Mouse (Mus musculus) ovary, postnatal 10 days (tissue): ENCODE results near the gene Ythdf1.

ENCODE experiments used
- DNase-seq: peaks from one replicate; pipeline ENCODE4 v3.0.0; 2022; ENCODE audit warnings: low spot score

Gene Ythdf1

DNA sequence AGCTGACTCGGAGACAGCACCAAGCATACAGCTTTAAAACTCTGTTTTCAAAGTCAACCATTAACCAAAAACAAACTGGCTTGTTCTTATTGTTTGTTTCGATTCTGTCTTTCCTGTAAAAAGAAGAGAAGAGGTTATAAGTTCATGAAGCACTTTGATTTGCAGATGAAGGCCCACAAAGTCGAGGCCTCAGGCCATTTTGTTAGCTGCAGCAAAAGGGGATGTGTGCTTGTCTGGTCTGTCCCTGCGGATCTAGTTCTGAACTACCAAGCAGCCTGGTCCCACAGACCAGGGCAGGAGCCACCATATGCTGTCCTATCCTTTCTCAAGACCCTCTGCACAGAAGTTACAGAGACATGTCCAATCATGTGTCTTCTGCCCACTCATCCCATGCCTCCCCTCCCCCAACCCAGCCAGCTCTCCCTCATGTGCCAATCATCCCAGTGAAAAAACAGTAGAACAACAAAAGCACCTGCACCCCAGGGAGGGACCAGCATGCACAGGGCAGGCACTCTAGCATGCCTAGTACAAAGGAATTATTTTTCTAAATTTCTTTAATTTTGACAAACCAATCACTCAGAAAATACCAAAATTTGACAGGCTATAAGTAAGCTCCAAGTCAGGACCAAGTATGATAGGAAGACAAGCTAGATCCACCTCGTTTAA, 15.1 kb downstream of the Ythdf1 start:
- no peak for DNase-seq

DNA sequence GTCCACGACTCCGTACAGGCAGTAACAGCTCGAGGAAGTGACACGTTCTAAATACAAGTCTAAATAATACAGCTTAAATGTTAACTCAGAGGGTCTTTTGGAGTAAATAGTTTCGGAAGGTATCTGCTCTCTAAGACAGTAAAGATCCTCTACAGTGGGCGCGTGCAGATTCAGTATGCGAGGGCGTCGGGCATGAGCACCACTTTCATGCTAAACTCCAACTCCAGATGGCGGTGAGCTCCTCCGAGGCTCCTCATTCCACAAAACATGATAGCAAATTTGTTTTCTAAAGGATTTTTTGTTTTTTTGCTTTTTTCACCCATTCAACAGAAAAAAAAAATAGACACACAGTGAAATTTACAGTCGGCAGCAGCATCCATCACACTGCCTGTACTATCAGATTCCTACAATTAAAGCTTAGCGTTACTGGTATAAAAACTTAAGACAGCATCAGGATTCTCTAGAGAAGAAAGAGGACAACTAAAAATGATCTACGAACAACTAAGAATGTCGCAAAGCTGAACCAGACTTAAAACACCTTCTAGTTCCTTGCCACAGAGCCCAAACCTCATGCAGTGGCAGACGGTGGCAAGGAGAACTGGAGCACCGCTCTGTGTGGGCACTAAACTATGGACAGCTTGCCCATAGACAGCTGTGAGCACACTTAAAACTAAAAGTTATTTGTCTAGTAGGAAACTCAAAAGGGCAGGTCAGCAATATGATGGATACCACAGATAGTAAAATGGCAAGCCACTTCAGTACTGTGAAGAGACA, 16.1 kb downstream of the Ythdf1 start:
- DNase-seq: no peak

DNA sequence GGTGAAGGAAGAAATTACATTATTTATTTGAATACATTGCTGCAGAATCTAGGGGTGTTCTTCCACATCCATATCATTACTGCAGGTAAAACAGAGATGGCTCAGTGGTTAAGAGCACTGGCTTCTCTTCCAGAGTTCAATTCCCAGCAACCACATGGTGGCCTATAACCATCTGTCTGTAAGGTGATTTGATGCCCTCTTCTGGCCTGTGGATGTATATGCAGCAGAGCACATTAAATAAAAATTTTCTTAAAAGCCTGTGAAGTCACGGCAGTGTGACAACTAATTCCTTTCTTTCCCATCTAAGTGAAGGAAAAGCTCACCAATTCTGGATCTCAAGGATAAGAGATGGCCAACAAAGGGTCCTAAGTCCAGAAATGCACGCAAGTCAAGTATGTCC, 18.7 kb downstream of the Ythdf1 start:
- no peak for DNase-seq

DNA sequence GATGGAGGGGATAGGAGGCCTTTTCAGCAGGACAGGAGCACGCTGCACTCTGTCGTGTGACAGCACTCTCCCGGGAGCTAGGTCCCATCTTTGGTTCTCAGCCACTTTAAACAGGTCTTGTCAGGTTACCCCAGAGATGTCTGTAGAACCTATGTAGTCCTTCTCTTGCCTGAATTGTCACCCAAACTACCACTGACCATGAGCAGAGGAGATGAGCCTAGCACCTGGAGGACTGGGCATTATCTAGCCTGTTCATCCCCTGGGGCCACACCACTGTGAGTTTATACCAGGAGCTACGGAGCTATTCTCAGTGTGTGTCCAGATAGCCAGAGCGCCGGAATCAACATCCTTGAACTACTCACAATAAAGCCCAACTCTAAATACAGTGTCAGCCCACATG, 22.9 kb downstream of the Ythdf1 start:
- DNase-seq: no peak

DNA sequence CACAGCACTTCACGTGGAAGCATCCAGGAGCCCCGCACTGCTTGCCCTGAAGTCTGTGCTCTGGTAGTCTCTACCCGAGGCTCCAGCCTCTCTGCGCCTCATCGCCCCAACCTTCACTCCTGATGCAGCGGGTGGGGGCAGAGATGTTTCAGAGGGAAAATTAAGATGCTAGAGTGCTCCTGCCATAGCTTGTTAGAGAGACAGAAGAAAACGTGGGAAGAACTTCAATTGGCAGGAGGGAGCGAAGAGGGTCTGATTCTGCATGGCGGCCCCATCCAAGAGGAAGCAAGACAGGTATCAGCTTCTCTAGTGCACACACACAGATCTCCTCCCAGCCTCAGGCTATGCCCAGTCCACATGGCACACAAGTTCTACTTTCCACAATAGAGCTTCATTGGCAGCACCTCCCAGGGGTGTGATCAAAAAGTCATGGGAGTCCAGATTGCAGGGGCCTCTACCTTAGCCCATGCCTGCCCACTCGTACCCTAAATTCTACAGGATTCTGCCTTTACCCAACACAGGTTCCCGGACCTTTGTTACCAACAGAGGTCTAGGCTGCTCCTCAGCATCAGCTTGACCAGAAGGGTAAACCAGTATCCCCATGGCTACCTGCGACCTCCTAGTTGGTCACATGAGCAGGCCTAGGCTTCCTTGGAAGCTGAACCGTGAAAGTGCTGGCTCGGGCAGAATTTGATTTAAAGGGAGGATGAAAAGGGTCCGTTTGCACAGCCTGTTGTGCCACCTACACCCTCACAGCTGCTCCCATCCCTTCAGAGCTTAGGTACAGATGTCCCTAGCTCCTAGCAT, 23.7 kb downstream of the Ythdf1 start:
- DNase-seq: no peak

DNA sequence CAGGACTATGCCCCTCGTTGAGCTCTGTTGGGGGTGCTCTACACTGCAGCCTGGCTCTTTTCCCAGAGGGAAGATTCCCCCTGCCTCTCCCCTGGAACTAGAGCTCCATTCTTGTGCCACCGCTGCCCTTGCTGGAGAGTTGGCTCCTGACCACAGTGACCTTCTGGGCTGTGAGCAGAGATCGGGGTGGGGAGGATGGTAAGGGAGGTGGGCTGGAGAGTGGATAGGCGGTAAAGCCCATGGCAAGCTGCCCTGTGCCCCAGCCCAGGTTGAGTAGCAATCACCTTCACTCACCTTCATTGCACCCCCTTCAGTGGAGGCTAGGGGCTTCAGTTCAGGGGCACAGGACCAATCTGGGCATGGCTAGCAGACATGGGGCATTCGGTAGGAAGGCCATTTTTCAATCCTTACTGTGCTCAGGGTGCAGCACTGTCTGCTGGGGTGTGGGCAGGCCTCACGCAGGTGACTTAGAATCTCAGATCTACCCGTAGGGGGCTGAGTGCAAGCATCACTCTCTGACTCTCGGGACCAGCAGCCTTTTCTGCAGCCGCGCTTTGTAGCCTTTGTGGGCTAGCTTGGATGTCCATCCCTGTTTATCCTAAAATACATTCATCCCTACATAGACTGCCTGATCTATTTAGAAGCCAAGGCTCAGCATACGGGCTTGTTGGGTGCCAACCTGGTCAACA, 24.8 kb downstream of the Ythdf1 start:
- DNase-seq: no peak

DNA sequence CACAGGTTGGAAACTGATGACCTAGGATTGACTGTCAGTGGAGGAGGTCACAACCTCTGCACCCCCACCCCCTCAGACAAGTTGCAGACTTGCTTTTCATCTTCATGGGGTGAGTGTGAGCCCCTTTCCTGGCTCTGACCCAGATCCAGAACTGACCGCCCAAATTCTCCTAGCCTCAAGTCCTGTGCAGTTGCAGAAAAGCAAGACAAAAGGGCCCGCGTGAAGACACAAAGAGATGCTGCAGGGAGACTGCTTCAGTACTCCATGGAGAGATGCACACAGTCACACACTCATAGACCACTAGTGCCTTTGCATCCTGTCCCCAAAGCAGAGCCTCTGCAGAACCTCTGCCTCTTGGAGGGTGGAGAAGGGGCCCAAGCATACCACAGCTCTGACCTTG, 25.4 kb downstream of the Ythdf1 start:
- no peak for DNase-seq

DNA sequence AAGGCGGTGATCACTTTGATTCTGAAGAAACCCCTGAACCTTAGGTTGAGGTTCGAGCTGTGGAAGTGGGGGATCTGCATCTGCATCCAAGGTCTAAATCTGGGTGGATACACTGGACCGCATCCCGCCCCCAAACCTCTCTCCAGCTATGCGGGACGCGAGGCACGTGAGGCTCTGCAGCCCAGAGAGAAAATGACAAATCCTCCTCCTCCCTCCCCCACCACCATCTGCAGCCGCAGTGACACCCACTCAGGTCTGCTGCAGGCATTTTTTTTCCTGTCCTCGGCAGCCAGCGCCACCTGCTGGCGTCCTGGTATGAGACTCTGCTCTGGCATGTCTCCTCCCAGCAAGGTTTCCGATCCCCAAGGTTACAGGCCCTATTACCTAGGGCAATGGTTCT, 26.0 kb downstream of the Ythdf1 start:
- no peak for DNase-seq

DNA sequence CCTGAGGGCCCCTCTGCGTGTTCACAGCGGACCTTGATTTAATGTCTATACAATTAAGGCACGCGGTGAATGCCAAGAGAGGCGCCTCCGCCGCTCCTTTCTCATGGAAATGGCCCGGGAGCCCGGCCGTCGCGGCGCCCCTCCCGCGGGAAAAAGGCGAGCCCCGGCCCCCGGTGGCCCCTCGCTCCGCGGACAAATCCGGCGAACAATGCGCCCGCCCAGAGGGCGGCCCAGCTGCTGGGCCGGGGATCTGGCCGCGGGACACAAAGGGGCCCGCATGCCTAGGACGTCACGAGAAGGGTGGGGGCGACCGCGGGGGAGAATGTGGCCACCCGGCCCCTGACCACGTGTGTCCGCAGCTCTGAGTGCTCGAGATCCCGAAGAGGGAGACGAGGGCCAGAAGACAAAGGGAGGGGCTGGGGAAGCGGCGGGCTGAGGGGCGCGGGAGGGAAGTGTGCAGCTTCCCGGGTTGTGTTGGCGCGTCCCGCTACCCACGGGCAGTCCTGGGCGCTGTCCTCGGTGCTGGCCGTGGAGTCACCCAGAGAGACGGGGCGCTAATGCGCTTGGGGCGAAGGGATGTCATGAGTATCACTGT, 26.6 kb downstream of the Ythdf1 start:
- no peak for DNase-seq

DNA sequence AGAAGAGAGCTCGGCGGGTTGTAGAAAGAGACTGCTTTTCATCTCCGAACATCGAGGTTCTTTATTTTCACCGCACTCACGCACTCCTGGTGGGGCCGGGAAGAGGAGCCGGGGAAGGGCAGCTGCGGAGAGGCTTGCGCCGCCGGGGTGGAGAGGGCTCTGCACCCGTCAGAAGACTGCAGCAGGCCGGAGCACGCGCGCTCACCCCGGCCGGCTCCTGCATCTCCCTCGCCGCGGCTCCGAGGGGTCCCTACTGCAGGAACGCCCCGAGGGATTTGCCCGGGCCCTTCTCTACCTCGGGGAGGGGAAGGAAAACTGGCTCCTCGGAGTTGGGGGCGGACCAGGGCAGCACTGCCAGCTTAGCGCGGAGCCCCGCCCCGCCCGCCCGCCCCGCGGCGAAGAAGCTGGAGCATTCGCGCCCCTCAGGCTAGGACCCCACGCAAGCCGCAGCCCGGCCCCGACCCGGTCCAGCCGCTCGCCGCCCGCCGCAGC, 27.2 kb downstream of the Ythdf1 start:
- DNase-seq: no peak

DNA sequence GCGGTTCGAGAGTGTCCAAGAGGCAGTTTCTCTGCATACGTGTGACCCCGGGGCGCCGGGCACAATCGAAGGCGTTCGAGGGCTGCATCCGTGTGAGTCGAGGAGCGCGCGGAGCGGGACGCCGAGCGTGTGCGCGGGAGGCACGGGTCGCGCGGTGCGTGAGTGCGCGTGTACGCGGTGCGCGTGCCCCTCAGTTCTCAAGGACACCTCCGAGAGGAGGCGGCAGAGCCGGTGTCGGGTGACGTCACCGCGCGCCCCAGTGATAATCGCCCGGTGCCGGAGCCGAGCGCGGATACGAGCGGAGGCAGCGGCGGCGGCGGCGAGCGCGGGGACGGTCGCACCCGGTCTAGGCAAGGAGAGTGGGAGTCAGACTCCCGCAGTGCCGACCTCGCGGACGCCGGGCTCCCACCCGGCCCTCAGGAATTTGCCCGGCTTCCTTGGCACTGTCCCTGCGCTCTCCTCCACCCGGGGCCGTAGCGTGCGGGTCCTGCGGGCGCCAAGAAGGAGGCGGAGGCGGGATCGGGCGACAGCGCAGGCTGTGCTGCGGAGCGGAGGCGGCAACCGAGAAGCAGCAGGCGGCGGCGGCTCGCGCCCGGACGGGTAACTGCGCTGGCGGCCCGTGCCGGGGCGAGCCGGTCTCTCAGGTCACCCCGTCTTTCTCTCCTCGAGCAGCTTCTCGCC, 27.8 kb downstream of the Ythdf1 start:
- DNase-seq: no peak

DNA sequence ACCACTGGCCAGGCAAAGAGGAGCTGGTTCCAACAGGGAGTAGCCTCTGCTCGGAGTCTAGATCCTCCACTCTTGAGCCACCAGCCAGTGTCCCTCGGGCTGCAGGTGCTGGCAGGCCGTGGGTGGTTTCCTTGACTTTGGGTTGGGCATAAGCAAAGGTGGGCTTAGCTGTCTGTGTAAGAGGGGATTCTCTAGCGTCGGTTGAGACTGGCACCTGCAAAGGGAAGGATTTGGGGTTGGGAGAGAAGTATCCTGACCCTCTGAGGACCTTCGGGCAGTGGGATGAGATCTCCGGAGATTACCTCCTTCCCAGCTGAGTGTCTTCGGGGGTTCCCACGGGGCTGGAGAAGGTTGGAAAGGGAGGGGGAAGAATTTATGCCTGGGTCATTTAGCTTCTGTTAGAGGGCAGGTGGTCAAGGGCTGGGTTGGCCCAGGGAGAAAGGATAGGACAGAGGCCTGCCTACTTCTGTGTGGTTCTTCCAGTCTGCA, 28.9 kb downstream of the Ythdf1 start:
- no peak for DNase-seq

DNA sequence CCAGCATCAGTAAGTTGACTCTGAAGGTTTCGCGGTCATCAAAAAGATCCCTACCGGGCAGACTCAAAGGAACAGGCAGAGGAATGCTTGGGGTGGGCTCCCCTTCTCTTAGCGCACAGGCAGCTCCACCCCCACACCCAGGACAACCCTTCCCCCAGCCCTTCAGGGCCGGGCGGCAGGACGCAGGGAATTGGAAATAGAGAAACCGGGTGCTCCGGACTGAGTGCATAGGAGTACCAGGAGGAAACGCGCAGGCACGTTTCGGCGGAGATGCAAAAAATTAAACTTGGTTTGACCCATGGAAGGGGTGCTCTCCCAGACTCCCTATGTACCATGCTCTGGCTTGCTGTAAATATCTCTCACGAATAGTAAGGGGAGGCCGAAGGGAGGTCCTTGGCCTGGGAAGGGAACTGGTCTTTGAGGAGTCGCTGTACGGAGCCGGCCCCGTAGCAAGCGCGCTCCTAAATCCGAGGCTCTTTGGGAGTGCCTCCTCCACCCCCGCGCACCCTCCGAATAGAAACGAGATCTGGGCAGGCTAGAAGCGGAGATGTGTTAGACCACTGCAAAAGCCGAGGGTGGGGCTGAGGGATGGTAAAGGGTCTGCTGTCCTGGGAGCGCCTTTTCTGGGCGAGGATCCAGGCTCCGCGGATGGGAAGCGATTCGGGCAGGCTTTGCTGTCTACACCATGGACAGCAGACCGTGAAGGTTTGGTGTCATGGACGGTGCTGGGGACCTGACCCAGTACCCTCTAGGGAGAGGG, 29.5 kb downstream of the Ythdf1 start:
- no peak for DNase-seq

DNA sequence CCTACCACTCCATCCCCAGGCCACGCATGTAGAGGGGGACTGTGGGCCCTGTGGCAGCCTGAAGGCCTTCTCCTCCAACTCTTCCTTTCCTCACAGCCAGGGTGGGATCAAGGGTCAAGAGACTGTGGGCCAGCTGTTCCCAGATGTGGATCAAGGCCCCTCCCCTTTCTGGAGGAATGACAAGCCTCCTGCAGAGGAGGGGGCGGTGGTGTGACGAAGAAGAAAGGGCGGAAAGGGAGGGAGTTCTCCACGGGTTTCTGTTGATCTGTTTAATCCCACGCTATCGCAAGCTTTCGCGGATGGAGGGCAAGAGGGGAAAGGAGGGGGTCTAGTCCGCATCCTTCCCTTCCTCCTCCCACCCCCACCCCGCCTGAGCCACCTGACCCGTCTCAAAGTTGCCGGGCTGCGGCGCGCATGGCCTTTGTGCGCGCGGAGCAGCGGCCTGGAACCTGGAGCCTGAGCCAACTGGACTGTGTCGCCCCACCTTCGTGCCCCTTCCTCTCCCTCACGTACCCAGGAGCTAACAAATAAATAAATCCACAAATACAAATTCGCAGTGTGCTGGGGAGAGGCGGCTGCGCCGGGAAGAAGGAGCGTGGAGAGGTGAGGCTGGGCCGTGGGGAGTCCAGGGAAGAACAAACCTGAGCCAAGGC, 30.2 kb downstream of the Ythdf1 start:
- no peak for DNase-seq

DNA sequence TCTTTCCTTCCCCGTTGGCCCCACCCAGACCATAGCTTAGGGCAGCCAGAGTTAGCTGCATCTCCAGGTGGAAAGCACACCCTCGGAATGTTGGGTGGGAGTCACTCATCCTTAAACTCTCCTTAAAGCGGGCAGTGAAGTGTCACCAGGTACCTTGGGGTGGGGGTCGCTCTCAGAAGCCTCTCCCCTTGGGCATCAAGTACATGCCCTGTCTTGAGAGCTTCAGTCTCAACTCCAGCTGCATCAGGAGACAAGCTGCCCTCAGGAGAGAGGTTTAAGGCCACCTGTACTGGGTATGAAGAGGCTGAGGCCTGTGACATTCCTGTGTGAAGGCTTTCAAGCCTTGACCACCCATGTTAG, 30.8 kb downstream of the Ythdf1 start:
- no peak for DNase-seq

DNA sequence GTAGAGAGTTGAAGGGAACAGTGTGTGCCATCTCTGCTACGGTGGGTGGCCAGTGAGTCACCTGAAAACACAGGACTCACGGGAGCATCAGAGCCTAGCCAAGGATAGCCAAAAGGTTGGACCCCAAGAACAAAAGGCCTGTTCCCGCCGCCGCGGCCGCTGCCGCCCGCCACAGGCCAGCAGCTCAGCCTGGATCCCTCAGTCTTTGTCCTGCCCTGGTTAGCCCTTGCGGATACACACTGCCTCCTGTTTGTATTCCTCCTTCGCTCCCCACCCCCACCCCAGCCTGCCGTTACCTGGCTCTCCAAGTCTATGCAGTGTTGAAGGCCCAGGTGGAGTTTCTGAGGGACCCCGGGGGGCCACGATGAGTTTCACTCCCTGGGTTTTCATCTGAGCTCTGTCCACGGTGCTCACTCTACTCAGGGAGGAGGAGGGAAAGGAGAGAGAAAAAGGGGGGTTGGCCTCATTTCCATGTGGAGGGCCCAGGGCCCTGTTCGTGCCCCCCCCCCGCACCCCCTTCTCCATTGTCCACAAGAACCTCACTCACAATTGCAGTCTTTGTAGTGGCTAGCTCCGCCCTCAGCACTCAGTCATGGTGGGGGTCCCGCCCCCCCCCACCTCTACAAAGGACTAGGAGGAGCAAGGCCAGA, 31.4 kb downstream of the Ythdf1 start:
- DNase-seq: no peak

DNA sequence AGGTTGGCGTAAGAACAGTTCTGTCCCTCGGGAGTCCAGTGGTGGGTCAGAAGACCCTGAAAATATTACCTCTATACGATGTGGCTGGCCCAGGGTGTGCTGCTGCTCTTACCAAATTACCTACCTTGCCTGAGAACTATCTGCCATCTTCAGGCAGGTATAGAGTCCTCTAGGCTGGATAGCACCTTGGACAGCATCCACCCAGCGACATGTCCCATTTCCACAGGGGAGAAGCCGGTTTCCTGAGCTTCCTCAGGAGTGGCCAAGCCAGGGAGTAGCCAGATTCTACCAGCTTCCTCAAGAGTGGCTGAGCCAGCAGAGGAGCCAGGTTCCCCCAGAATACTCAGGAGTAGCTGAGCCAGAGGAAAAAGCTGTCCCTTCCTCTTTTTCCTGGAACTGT, 35.5 kb downstream of the Ythdf1 start:
- DNase-seq: no peak

DNA sequence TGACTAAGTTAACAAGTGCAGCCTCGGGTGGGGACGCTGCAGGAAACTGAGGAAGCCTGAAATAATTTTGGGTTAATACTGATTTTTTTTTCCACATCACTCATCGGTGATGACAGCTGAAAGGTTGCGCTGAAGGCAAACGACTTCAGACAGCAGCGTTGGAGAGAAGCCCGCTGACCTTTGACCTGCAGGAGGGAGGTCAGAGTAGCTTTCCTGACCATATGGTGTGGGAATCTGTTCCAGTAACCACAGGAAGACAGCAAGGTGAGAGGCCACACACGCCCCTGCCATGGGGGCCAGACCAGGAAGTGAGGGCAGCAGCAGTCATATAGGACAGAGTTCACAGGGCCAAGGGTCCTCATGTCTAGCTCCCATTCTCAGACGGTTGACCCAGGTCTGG, 39.5 kb downstream of the Ythdf1 start:
- DNase-seq: no peak

DNA sequence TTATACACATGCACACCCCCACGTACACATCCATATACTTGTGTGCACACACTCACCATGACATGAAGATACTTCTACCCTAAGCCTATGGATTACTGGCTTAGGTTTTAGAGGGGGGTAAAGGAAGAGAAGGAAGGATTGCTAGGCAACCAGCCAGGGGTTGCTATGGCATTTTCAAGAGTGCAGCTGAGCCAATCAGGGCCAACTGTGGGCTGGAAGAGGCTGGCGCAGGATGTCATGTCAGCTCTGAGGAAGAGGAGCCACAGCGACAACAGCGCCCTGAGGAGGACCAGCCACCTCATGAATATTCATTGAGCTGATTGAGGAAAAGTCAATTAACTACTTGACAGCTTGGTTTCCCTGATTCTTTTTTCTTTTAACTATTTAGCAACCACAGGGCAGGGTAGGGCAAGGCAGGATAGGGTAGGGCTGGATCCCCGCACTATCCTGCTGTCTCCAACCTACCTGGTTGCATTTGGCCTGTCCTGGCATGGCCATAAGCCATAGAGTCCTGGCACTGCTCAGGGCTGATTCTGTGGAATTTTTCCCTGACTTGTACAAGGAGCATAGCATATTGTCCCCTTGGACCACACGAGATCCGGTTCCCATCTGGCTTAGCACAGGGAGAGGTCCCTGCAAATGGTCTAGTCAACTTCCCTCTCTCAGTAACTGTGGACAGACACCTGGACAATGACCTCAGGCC, 41.2 kb downstream of the Ythdf1 start:
- no peak for DNase-seq
